Mouse (Mus musculus): ENCODE data around the gene Crispld2. TPM values are rescaled to one million over a fixed set of nuclear protein-coding genes. Genes with fewer than 3 reads are reported as not detected.
A peak's percentile ranks its signal among the peaks of the same experiment; 100 is the strongest.

Gene Crispld2
- polyA plus RNA-seq, 1 experiment, result 7.6 TPM

DNA sequence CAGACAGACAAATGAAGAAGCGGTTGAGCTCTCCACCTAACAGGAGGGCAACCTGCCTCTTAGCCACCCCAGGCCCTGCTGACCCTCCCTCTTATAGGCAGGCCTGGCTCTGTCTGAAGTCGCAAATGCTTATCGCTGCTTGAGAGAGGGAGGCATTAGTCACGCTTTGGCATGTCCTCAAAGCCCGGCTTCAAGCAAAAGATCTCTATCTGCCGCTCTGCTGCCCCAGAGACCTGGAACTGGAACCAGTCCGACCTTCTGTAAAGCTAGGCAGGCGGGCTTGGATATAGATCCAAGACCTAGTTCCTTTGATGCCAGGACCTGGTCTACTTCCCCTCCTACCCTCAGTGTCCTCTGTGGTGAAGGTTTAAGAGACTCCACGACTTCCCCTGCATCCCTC, 80.0 kb downstream of the Crispld2 start:
- Histone ChIP-seq H3K36me3 (ENCODE audit: control insufficient read depth, insufficient read depth, low read length) (no peaks in the 10 kb centered on the region), H3K27me3 (ENCODE audit: control insufficient read depth, insufficient read depth, low read length) (no peaks in the 10 kb centered on the region), H3K4me3 (ENCODE audit: control insufficient read depth, insufficient read depth, low read length) (no peak overlapping the region), H3K27ac (ENCODE audit: control insufficient read depth, insufficient read depth, low read length) (no peak overlapping the region), H3K4me1 (replicated peaks; ENCODE audit: control insufficient read depth, insufficient read depth, low read length) (peaks cover 30% of the 10 kb centered on the region)
- TF ChIP-seq POLR2A (IDR thresholded peaks at IDR 0.05; ENCODE audit: control insufficient read depth, extremely low read depth, insufficient read depth, low read length, poor library complexity), result no peak
- TF ChIP-seq CTCF (IDR thresholded peaks at IDR 0.05; ENCODE audit: borderline replicate concordance, control insufficient read depth, extremely low read depth, insufficient read depth, low read length, poor library complexity), result no peak
- DNase-seq, result no peak
- 93% methylated on average over 9 of the region's 9 CpGs for WGBS

GRCm38 (mm10) chr8:120072827-120073226, 80.6 kb downstream of the Crispld2 start:
- Histone ChIP-seq H3K36me3 (ENCODE audit: control insufficient read depth, insufficient read depth, low read length) (no peaks in the 10 kb centered on the region), H3K4me3 (ENCODE audit: control insufficient read depth, insufficient read depth, low read length) (no peak overlapping the region), H3K27ac (ENCODE audit: control insufficient read depth, insufficient read depth, low read length) (no peak overlapping the region), H3K27me3 (ENCODE audit: control insufficient read depth, insufficient read depth, low read length) (no peaks in the 10 kb centered on the region), H3K4me1 (replicated peaks; ENCODE audit: control insufficient read depth, insufficient read depth, low read length) (peaks cover 25% of the 10 kb centered on the region)
- DNase-seq, result no peak
- TF ChIP-seq POLR2A (IDR thresholded peaks at IDR 0.05; ENCODE audit: control insufficient read depth, extremely low read depth, insufficient read depth, low read length, poor library complexity), result no peak
- no peak for TF ChIP-seq CTCF (IDR thresholded peaks at IDR 0.05; ENCODE audit: borderline replicate concordance, control insufficient read depth, extremely low read depth, insufficient read depth, low read length, poor library complexity)
- WGBS, result 93% methylated on average over 8 of the region's 8 CpGs

DNA sequence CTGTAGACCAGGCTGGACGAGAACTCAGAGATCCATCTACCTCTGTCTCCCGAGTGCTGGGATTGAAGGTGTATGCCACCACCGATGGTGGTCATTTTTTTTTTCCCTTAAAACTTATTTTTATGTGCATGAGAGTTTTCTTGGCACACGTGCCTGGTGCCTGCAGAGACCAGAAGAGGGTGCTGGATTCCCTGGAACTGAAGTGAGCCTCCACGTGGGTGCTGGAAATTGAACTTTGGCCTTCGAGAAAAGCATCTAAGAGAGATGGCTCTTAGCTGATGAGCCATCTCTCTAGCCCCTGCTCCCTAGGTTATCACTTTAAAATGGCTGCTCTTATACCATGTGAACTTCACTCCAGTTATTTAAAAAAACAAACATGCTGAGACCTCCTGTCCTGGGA, 82.3 kb downstream of the Crispld2 start:
- Histone ChIP-seq H3K27ac (ENCODE audit: control insufficient read depth, insufficient read depth, low read length) (no peak overlapping the region), H3K36me3 (ENCODE audit: control insufficient read depth, insufficient read depth, low read length) (no peaks in the 10 kb centered on the region), H3K4me3 (ENCODE audit: control insufficient read depth, insufficient read depth, low read length) (no peak overlapping the region), H3K4me1 (replicated peaks; ENCODE audit: control insufficient read depth, insufficient read depth, low read length) (peaks cover 16% of the 10 kb centered on the region), H3K27me3 (ENCODE audit: control insufficient read depth, insufficient read depth, low read length) (no peaks in the 10 kb centered on the region)
- no peak for DNase-seq
- TF ChIP-seq CTCF (IDR thresholded peaks at IDR 0.05; ENCODE audit: borderline replicate concordance, control insufficient read depth, extremely low read depth, insufficient read depth, low read length, poor library complexity), result no peak
- no peak for TF ChIP-seq POLR2A (IDR thresholded peaks at IDR 0.05; ENCODE audit: control insufficient read depth, extremely low read depth, insufficient read depth, low read length, poor library complexity)
- WGBS, result 89% methylated on average over 6 of the region's 6 CpGs

DNA sequence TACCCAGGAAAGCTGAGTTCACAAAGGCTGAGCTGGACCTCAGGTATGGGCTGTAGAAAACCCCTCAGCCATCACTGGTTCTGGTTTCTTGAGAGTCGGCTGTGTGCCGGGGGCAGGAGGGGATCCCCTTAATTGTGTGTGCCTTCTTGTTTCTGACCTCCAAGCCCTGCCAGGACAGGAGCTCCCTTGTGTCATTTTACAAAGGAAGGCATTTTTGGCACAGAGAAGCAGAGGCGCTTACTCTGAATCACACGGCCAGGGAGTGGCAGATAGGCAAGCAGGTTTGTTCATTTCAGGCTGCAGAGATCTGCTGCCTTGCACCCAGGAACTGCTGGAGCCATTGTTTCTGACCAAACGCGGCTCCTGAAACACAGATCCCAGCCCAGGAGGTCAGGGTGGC, 83.1 kb downstream of the Crispld2 start:
- Histone ChIP-seq H3K27ac (ENCODE audit: control insufficient read depth, insufficient read depth, low read length) (no peak overlapping the region), H3K27me3 (ENCODE audit: control insufficient read depth, insufficient read depth, low read length) (no peaks in the 10 kb centered on the region), H3K4me1 (replicated peaks; ENCODE audit: control insufficient read depth, insufficient read depth, low read length) (peaks cover 16% of the 10 kb centered on the region), H3K36me3 (ENCODE audit: control insufficient read depth, insufficient read depth, low read length) (no peaks in the 10 kb centered on the region), H3K4me3 (ENCODE audit: control insufficient read depth, insufficient read depth, low read length) (no peak overlapping the region)
- WGBS, result 95% methylated on average over 6 of the region's 6 CpGs
- no peak for TF ChIP-seq POLR2A (IDR thresholded peaks at IDR 0.05; ENCODE audit: control insufficient read depth, extremely low read depth, insufficient read depth, low read length, poor library complexity)
- no peak for DNase-seq

DNA sequence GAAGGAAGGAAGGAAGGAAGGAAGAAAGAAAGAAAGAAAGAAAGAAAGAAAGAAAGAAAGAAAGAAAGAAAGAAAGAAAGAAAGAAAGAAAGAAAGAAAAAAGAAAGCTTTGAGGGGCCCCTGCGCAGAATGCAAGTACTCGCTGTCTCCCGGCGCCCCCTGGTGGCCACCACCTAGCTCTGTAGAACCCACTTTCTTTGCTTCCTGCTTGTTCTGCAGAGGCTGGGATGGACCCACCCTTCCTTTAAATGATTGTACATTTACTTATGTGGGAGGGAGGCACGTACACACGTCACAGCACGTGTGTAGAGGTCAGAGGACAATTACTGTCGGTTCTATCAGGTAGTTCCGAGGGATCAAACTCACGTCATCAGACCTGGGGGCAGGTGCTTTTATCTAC, 85.8 kb downstream of the Crispld2 start:
- Histone ChIP-seq H3K36me3 (ENCODE audit: control insufficient read depth, insufficient read depth, low read length) (peaks cover 19% of the 10 kb centered on the region), H3K4me1 (replicated peaks; ENCODE audit: control insufficient read depth, insufficient read depth, low read length) (peaks cover 11% of the 10 kb centered on the region), H3K27ac (ENCODE audit: control insufficient read depth, insufficient read depth, low read length) (no peak overlapping the region), H3K4me3 (ENCODE audit: control insufficient read depth, insufficient read depth, low read length) (no peak overlapping the region), H3K27me3 (ENCODE audit: control insufficient read depth, insufficient read depth, low read length) (no peaks in the 10 kb centered on the region)
- peak; percentile 78 for DNase-seq
- TF ChIP-seq CTCF (IDR thresholded peaks at IDR 0.05; ENCODE audit: borderline replicate concordance, control insufficient read depth, extremely low read depth, insufficient read depth, low read length, poor library complexity) (peak; percentile 87), POLR2A (IDR thresholded peaks at IDR 0.05; ENCODE audit: control insufficient read depth, extremely low read depth, insufficient read depth, low read length, poor library complexity) (no peak)
- 15% methylated on average over 10 of the region's 10 CpGs for WGBS

DNA sequence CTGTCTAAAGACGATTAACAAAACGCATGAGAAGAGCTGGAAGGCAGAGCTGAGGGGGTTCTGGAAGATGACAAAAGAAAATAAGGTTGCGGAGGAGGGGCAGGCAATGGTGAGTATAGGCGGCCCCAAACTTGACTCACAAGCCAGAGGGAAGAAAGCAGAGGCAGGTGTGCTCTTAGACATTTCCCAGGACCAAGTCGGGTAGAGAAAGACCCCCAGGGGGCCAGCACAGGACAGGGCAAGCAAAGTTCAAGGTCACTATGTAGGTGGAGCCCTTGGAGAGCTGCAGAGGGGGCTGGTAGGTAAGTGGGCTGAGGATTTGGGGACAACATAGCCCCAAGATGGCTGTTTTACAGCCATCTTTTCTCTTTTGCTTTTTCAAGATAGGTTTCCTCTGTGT, 87.1 kb downstream of the Crispld2 start:
- Histone ChIP-seq H3K27ac (ENCODE audit: control insufficient read depth, insufficient read depth, low read length) (no peak overlapping the region), H3K36me3 (ENCODE audit: control insufficient read depth, insufficient read depth, low read length) (peaks cover 22% of the 10 kb centered on the region), H3K27me3 (ENCODE audit: control insufficient read depth, insufficient read depth, low read length) (no peaks in the 10 kb centered on the region), H3K4me3 (ENCODE audit: control insufficient read depth, insufficient read depth, low read length) (no peak overlapping the region), H3K4me1 (replicated peaks; ENCODE audit: control insufficient read depth, insufficient read depth, low read length) (peaks cover 7% of the 10 kb centered on the region)
- 84% methylated on average over 5 of the region's 5 CpGs for WGBS
- DNase-seq, result no peak
- TF ChIP-seq CTCF (IDR thresholded peaks at IDR 0.05; ENCODE audit: borderline replicate concordance, control insufficient read depth, extremely low read depth, insufficient read depth, low read length, poor library complexity), result no peak
- no peak for TF ChIP-seq POLR2A (IDR thresholded peaks at IDR 0.05; ENCODE audit: control insufficient read depth, extremely low read depth, insufficient read depth, low read length, poor library complexity)

- Histone ChIP-seq H3K4me3 (ENCODE audit: control insufficient read depth, insufficient read depth, low read length) (no peak overlapping the region), H3K4me1 (replicated peaks; ENCODE audit: control insufficient read depth, insufficient read depth, low read length) (no peaks in the 10 kb centered on the region), H3K36me3 (ENCODE audit: control insufficient read depth, insufficient read depth, low read length) (peaks cover 55% of the 10 kb centered on the region), H3K27ac (ENCODE audit: control insufficient read depth, insufficient read depth, low read length) (no peak overlapping the region), H3K27me3 (ENCODE audit: control insufficient read depth, insufficient read depth, low read length) (no peaks in the 10 kb centered on the region)
- TF ChIP-seq POLR2A (IDR thresholded peaks at IDR 0.05; ENCODE audit: control insufficient read depth, extremely low read depth, insufficient read depth, low read length, poor library complexity) (no peak), CTCF (IDR thresholded peaks at IDR 0.05; ENCODE audit: borderline replicate concordance, control insufficient read depth, extremely low read depth, insufficient read depth, low read length, poor library complexity) (no peak)
- 94% methylated on average over 8 of the region's 8 CpGs for WGBS
- DNase-seq, result no peak
Measured at GRCm38 (mm10) chr8:120083261-120083660, 91.0 kb downstream of the Crispld2 start.
